Mouse (Mus musculus) bone marrow, adult 2 months (tissue): ENCODE data around the gene Slc29a2.

Source experiments
- CTCF ChIP-seq: fragments of 200-500 bp; IDR thresholded peaks from 2 replicates; pipeline ENCODE4 v1.5.1; 2011; ENCODE audit warnings: low read length, control low read depth; ENCODE audit not compliant: control insufficient read depth, insufficient read depth
- POLR2A ChIP-seq: fragments of 200-500 bp; IDR thresholded peaks from 2 replicates; pipeline ENCODE4 v1.6.1; 2011; ENCODE audit warnings: low read depth, mild to moderate bottlenecking, control low read depth, low read length, borderline replicate concordance; ENCODE audit not compliant: control insufficient read depth

DNA sequence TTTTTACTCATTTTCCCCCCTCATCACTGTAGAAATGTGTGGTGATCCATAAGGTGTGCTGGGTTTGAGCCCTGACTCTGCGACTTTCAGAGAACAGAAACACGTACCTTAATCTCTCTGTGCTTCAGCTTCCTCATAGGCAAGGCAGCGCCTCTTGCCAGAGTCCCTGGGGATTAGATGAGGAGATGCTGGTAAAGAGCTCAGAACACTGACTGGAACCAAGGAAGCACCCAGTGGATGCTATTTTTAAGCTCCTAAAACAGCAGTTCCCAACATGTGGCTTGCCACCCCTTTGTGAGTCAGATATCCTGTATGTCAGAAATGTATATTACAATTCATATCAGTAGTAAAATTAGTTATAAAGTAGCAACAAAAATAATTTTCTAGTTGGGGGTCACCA is 5.5 kb upstream of the Slc29a2 start:
- no peak for TF ChIP-seq POLR2A
- no peak for TF ChIP-seq CTCF
